ENCODE assay signal across 8 mouse cellular contexts in genomic region chr10:76345540-76345902, GRCm38 (mm10). TPM values are rescaled to one million over a fixed set of nuclear protein-coding genes. Genes with fewer than 3 reads are reported as not detected.
DNase-seq lines count a peak whose midpoint lies in the region; ATAC-seq and TF ChIP-seq lines count a peak whose summit lies in the region.

No protein-coding gene starts in this region.

- H3K27me3 ChIP-seq in heart, embryonic 16.5 days (ENCODE audit: control insufficient read depth, insufficient read depth, low read length), result no peaks in the 10 kb centered on the region
- H3K27me3 ChIP-seq in Patski, result no peaks in the 10 kb centered on the region

- CTCF ChIA-PET in Patski (lab: Charles Lee), result interaction anchor here (1.2 to 2.1 kb wide), 3 partner anchors 13 to 46 kb away, joined by 3 to 9 read pairs (median 4); no protein-coding TSS in a partner anchor

- POLR2A ChIA-PET in Patski (lab: Charles Lee), result interaction anchor here (0.9 to 1.8 kb wide), 3 partner anchors 14 to 34 kb away, joined by 3 to 4 read pairs (median 4); no protein-coding TSS in a partner anchor

- peak; percentile 16 for ATAC-seq in heart, embryonic 16.5 days (replicated peaks; ENCODE audit: extremely low read depth, insufficient read depth, low FRiP score)
- peak; percentile 55 for ATAC-seq in Patski
- peak; percentile 34 for ATAC-seq in granulocyte monocyte progenitor cell, adult 5-6 weeks (replicated peaks; ENCODE audit: poor library complexity, severe bottlenecking)
- ATAC-seq in megakaryocyte progenitor cell, adult 5-6 weeks (replicated peaks; ENCODE audit: poor library complexity), result peak; percentile 18

- no peak for DNase-seq in heart, postnatal 10 days
- DNase-seq in Patski (ENCODE audit: low read depth, low spot score), result no peak
- DNase-seq in cerebellum, postnatal 14 days, result no peak
- DNase-seq in MN1 (ENCODE audit: low spot score), result no peak
- DNase-seq in ovary, postnatal 36 days (ENCODE audit: low spot score), result no peak

- no peaks in the 10 kb centered on the region for H3K9me3 ChIP-seq in heart, embryonic 16.5 days (replicated peaks; ENCODE audit: control insufficient read depth, low read length)

- intact Hi-C loops in heart, postnatal 10 days (cut with DNase I), result no loop called here

- peak overlapping the region; percentile 84 for H3K4me2 ChIP-seq in heart, embryonic 16.5 days (ENCODE audit: low read depth, low read length)

- H3K27ac ChIP-seq in heart, embryonic 16.5 days (ENCODE audit: low read length), result peak overlapping the region; percentile 75

- H3K36me3 ChIP-seq in heart, embryonic 16.5 days (ENCODE audit: control insufficient read depth, insufficient read depth), result peaks cover under 1% of the 10 kb centered on the region; the same call in 1 of the 2 replicates

- peaks cover 7% of the 10 kb centered on the region for H3K4me1 ChIP-seq in heart, embryonic 16.5 days (ENCODE audit: control insufficient read depth, insufficient read depth, low read length)

- in situ Hi-C loops in Patski (cut with MboI; ENCODE audit: low pct_unique_long_range_greater_than_20kb), result no loop called here

- TF ChIP-seq CTCF in Patski (IDR thresholded peaks at IDR 0.05), result no peak

- H3K9ac ChIP-seq in heart, embryonic 16.5 days (ENCODE audit: low read length), result peak overlapping the region; percentile 96

- peak overlapping the region; percentile 91 for H3K4me3 ChIP-seq in heart, embryonic 16.5 days (ENCODE audit: low read length)

- 3% methylated on average over 12 of the region's 12 CpGs for WGBS in heart, embryonic 16.5 days

RNA-seq across cellular contexts. Expression of gene Dip2a, which starts 0.4 kb away (rescaled TPM):
- 9.0 and 11.0 TPM in 2 replicates for polyA plus RNA-seq in heart, embryonic 16.5 days (2015; fragmentation: Nextera tagmentation; extraction: Ambion mirVana)
- 10 to 100 TPM; 24.0 to 24.4 TPM for total RNA-seq in heart, postnatal 10 days (2021)
- polyA plus RNA-seq in Patski (2021), result 47.9 TPM
- 4.4 and 6.6 TPM in 2 replicates for total RNA-seq in granulocyte monocyte progenitor cell, adult 5-6 weeks (2014; fragmentation: Nextera tagmentation)
- 1.2 and 2.3 TPM in 2 replicates for total RNA-seq in granulocyte monocyte progenitor cell, adult 5-6 weeks (2017)
- total RNA-seq in megakaryocyte progenitor cell, adult 5-6 weeks (2015), result 1.2 and 1.3 TPM in 2 replicates
- total RNA-seq in megakaryocyte progenitor cell, adult 5-6 weeks (2017), result 1.4 and 2.9 TPM in 2 replicates
